Mouse (Mus musculus) layer of hippocampus, postnatal 25 days (tissue): Measurements from ENCODE around the gene Eml2. TPM values are rescaled to one million over a fixed set of nuclear protein-coding genes. Genes with fewer than 3 reads are reported as not detected.
"Not testable (repeated sequence)": the region's sequence is repeated elsewhere in the genome, so short reads cannot be mapped to it uniquely, and the experiment has no call there.

Source experiments
- DNase-seq, 2 experiments: peaks; one replicate each; pipeline ENCODE4 v3.0.0; 2022; ENCODE audit warnings: mixed read lengths in 2 of 2, low spot score in 1 of 2; ENCODE audit errors: extremely low spot score in 1 of 2
- total RNA-seq, 2 experiments: library from RNA; stranded (reverse); gene quantifications; 2 replicates each; pipeline ENCODE4 v1.2.3; 2021

The Eml2 gene
- total RNA-seq, result 100 to 1,000 TPM; 157 to 164 TPM

DNA sequence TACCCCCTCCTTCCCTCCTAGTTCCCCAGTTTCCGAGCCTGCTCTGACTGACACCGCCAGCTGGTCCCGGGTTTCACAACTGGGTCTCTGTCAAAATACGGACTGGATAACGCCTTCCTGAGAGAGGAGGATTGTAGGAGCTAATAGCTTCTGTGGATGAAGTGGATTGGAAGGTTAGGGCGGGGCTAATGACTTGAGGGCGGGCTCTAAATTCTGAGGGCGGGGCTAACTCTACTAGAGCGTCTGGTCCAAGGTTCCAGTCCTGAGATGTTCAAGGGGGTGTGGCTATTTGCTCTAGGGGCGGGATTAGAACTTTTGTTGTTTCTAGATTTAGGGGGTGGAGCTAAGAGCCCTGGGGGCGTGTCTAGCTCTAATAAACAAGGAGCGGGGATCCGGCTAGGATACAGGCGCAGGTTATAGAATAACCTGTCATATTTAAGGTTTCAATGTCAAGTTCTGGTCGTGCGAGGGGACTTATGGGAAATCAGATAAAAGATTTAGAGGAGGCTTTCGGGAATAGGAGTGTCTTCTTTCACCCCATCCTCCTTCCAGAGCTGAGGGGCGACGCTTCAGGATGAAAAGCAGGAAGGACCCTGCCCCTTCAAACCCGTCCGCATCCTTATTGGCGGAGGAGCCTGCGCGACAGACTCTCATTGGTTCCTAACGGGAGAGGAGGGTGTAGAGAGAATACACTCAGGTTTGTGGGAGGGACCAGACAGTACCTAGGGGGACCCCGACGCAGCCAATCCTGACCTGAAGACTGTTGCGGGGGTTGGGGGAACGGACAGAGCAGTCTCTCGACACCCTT lies at the start of gene Eml2:
Gene Eml2 (plus strand): TSS at position 714 of the 808 bp plus-strand sequence.
- DNase-seq, result peak; percentile 63 to 83

- DNase-seq, result no peak
Measured at GRCm38 (mm10) chr7:19127744-19128143, 48.5 kb upstream of the Eml2 start.

GRCm38 (mm10) chr7:19129396-19129795 lies 46.8 kb upstream of the Eml2 start:
- DNase-seq, result no peak

- no peak for DNase-seq
Measured at GRCm38 (mm10) chr7:19130657-19131056, 45.6 kb upstream of the Eml2 start.

DNA sequence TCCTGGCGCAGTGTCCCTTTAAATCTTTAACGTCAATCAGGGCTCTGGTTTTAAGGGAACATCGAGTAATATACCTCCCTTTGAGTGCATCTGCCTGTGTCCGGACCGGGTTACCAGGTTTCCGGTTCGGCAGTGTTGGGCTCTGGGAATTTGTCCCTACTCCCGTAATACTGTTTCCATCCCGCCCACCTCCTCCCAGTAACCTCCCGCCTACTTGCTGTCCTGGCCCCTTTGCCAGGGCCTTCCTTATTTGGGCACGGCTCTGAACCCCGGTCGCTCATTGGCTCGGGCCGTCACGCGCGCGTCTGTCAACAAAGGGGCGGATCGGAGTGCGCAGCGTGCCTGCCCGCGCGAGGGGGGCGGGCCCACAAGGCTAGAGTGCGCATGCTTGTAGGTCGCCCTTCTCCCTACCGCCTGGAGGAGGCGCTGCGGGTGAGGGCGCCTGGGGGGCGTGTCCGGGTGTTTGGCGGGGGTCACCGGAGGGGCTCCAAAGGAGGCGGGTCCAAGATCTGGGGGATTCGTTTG lies 44.8 kb upstream of the Eml2 start:
- peak; percentile 87 to 94 for DNase-seq

GRCm38 (mm10) chr7:19136168-19136567 lies 40.1 kb upstream of the Eml2 start:
- no peak for DNase-seq

- no peak for DNase-seq
Measured at GRCm38 (mm10) chr7:19136673-19137334, 39.4 kb upstream of the Eml2 start.

DNA sequence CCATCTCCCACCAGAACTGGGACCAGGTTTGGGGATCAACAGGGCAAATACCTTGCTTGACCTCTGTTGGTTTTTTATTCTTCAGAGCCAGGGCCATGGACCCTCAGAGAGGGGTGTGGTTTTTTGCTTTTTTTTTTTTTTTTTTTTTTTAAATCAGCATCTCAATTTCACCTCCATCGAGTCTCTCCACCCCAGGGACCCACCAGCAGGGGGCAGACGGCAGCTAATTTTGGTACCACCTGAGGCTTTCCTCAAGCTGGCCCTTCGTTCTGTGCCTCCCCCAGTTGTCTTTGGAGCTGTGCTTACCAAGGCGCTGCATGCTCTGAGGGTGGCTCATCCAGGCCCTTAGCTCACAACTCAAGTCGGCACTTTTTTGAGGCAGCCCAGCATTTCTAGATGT lies 38.8 kb upstream of the Eml2 start:
- DNase-seq, result peak; percentile 52 to 79

DNA sequence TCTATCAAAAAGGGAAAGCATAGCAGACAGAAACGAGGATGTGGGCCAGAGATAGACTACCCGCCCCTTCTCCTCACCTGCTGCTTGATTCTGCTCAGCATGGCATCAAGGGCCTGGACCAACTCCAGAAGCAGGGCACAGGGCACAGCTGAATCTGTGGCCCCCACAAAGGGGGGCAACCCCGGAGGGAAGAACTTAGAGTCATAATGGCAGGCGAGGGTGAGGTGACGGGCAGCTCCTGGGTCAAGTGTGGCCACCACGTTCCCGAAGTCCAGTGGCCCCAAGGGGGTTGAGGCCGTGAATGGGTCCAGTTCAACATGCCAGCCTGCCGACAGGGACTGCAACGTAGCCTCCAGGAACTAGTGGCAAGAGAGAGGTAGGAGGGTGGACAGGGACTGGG lies 29.4 kb upstream of the Eml2 start:
- DNase-seq, result no peak

- no peak for DNase-seq
Measured at GRCm38 (mm10) chr7:19147497-19148045, 28.6 kb upstream of the Eml2 start.

DNA sequence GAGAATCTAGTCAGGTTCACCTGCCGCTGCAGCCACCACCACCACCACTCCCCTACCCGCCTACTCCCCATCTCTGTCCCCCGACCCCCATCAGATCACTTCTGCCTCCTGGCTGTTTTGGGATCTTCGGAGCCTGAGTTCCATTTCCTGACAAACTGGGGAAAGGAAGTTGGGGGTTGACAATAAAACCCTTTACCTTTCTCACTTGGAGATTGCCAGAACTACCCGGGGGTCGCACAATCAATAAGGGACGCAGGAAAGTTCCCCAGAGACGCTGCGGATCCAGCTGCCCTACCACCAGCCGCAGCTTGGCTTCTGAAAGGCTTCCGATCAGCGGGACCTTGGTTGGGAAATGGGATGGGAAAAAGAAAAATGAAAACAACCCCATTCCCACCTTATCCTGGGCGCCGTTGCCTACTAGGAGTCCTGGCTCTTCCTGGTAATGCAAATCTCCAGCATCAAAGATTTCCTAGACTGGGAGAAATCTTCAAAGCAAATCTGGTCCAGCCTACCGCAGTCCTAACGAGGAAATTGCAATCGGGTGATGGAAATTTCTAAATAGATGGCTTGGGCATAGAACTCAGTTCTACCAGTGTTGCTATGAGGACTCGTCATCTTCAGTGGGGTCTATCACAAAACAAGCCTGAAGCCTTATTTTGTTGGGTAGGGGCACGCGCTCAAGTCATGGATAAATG lies 27.9 kb upstream of the Eml2 start:
- no peak for DNase-seq

DNA sequence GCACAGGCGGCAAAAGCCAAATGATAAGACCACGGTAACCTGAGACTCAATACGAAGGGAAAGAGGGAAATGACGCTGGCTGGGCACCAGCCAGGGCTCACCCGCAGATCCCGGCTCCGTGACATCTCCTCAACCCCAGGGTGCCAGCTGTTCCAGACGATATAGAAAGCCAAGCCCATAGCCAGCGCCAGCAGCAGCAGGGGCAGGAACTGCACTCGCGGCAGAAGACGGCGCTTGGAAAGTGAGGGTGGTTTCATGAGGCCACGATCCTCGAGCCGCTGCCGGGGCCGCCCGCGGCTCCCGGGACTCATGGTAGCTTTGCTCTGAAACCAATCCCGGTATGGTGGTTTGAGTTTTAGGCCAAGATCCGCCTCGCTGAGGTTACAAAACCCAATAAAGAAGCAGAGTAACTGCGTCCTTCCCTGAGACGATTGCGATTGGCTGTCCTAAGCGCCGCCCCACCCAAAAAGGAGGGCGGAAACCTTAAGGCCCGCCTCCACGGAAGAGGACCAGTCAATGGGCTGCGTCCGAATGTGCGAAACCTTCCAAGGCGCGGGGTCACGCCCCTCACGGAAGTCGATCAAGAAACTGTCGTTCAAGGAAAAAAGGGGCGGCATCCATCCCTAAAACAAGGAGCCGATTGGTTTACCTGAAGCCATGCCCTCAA lies 27.2 kb upstream of the Eml2 start, which contains the start of gene Qpctl:
Gene Qpctl (minus strand): TSS at position 417 of the 667 bp plus-strand sequence.
- peak; percentile 84 for DNase-seq

GRCm38 (mm10) chr7:19149626-19150025 lies 26.6 kb upstream of the Eml2 start, which contains the start of gene Snrpd2:
Gene Snrpd2 (plus strand): TSS chr7:19149722.
- DNase-seq, result peak; percentile 92 to 96

- not testable (repeated sequence) for DNase-seq
Measured at GRCm38 (mm10) chr7:19151121-19151520, 25.1 kb upstream of the Eml2 start.

DNA sequence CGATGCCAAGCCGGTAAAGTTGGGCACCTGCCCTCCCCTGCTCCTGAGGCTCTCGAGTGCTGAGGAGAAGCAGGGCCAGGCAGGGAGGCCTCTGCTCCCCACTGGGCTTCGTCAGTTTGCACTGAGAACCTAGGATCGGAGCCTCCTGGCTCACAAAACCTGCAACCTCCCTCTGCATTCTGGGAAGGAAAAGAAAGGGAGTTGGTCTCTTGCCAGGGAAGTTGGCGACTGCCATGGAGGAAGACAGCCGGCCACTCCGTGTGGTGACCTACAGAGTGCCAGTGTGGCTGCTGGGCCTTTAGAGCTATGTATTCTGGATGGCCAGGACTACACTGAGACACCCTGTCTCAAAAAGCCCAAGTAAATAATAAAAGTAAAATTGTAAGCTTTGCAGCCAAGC lies 21.4 kb upstream of the Eml2 start:
- no peak for DNase-seq

DNA sequence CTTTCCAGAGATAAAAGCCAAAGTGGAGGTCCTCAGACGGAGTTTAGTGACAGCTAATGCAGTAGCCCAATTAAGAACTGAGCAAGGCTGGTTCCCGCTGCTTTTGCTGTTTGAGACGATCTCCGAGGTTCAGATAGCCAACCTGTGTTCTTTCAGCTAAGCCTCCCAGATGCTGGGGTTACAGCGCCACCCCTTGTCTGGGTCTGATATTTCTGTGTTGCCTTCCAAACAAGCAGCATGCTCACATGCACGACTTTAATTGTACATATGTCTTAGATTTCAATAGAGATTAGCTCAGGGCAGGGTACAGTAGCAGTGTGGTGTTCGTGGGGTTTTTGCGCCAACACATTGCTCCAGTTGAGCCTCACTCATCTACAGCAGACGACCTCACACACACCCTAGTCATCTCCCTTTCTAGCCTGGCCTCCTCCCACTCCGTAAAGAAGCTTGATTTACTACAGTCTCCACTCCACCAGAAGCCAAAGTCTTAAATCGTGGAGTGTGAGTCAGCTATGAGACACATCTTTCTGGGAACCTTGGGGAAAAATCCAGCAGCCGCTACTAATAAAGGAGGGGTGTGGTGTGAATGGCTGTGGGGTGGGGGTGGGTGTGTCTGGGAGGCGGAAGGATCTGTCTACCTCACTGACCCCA lies 20.3 kb upstream of the Eml2 start:
- no peak for DNase-seq

DNA sequence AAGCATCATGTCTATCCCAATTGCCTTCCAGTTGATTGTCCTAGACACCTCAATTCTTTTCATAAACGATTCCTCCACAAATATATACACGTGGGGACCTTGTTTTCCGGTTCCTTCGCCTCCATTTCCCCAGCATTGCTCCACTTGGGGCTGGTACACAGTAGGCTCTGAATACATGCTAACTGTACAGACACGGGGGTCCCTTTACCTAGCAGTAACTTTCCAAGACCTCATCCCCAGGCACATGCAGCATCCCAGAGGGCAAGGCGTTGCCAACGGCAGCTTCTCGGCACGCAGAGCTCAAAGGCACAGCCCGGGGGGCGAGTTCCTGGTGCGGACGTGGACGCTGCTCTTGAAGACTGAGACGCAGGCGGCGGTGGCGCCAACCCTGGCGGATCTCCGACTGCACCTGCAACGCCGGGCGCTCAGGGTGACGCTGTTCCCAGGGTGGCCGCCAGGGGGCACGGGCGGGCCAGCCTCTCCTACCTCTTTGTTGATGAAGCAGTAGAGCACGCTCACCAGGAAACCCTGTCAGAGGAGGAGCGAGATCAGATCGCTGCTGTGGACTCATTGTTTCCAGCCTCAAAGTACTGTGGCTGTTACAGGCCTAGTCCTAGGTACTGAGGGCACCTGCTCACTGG lies 18.9 kb upstream of the Eml2 start:
- peak; percentile 96 to 97 for DNase-seq

DNA sequence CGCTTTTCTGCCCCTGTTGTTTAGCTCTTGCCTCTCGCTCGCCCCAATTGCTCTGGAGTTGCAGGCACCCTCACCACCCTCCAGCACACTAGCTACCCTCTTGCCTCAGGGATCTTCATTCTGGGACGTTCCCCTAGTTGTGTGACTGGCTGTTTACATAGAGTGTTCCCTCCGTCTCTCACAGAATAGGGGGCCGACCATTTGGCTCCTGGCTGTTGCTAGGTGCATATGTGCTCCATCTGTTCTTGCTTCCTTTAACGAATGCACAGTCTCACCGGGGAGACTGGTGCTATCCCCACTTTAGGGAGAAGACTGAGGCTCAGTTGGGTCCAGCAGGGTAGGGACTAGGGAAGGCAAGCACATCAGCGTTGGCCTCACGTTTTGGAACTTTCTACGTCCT lies 17.6 kb upstream of the Eml2 start:
- DNase-seq, result no peak

GRCm38 (mm10) chr7:19159411-19159810 lies 16.8 kb upstream of the Eml2 start:
- DNase-seq, result no peak
